Mouse (Mus musculus): Measurements from ENCODE around the gene Slc25a30. TPM values are rescaled to one million over a fixed set of nuclear protein-coding genes. Genes with fewer than 3 reads are reported as not detected.
"Not testable (repeated sequence)": the region's sequence is repeated elsewhere in the genome, so short reads cannot be mapped to it uniquely, and the experiment has no call there.

Slc25a30 gene
- polyA plus RNA-seq, 1 experiment from 2014 or later, result 36.9 TPM

DNA sequence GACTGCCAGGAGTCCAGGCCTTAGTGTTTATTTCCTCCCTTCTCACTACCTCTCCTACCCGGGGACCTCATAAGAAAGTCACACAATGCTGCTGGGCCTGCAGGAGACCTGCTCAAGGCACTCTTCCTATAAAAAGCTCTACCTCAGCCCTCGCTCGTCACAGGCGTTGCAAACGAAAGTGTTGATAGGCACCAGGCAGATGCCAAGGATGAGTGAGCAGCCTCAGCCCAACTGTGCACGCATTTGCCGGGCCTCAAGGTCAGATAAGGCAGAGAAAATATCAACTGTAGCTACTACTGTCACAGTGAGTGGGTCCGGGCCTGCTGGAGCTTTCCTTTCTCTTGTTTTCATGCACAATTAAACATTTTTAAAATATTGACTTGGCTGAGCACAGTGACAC lies 13.4 kb downstream of the Slc25a30 start:
- in situ Hi-C loops (cut with MboI; ENCODE audit: low pct_unique_long_range_greater_than_20kb), result loop anchor here (10.0 kb wide), 1 partner anchor 51 kb away; no protein-coding TSS in a partner anchor
- no peaks in the 10 kb centered on the region for H3K27me3 ChIP-seq
- no peak for TF ChIP-seq CTCF (IDR thresholded peaks at IDR 0.05)
- ChIA-PET POLR2A (interaction anchor here (1.0 kb wide), 2 partner anchors 13 to 16 kb away, joined by 3 to 4 read pairs; no protein-coding TSS in a partner anchor), CTCF (interaction anchor here (1.6 to 1.9 kb wide), 2 partner anchors 55 to 56 kb away, joined by 6 read pairs; no protein-coding TSS in a partner anchor)
- DNase-seq (ENCODE audit: low read depth, low spot score), result no peak
- no peak for ATAC-seq

DNA sequence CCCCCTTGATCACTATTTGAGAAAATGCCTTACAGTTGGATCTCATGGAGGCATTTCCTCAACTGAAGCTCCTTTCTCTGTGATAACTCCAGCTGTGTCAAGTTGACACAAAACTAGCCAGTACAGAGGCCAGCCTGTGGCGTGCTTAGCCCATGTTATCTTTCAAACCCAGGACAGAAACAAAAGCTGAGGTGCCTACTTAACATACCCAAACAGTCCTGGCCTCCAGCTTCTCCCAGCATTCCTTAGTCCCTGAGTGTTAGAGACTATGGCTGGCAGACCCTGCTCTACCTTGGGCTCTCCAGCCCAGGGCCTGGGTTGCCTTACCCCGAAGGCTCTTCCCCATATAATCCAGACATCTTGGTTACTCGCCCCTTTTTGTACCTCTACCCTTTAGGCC lies 14.4 kb downstream of the Slc25a30 start:
- H3K27me3 ChIP-seq; ATAC-seq; DNase-seq (ENCODE audit: low read depth, low spot score): not testable (repeated sequence)
- in situ Hi-C loops (cut with MboI; ENCODE audit: low pct_unique_long_range_greater_than_20kb), result loop anchor here (10.0 kb wide), 1 partner anchor 52 kb away; no protein-coding TSS in a partner anchor
- ChIA-PET CTCF (interaction anchor here (1.9 kb wide), 1 partner anchor 56 kb away, joined by 6 read pairs; no protein-coding TSS in a partner anchor), POLR2A (interaction anchor here (0.8 kb wide), 1 partner anchor 10 kb away, joined by 3 read pairs; no protein-coding TSS in a partner anchor)

DNA sequence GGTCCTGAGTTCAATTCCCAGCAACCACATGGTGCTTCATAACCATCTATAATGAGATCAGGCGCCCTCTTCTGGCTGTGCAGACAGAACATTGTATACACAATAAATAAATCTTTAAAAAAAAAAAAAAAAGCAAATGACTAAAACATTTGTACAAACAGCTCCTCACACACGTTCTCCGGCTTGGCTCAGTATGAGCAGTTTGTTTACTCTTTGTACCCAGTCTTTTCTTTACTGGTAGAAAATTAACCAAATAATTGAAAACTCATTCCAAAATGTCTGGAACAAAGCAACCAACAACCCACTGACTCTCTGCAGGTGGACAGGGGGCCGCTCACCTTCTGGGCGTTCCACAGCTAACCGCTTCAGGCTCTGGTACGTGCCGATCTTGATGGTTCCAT lies 15.7 kb downstream of the Slc25a30 start:
- POLR2A ChIA-PET, result no interaction called here

DNA sequence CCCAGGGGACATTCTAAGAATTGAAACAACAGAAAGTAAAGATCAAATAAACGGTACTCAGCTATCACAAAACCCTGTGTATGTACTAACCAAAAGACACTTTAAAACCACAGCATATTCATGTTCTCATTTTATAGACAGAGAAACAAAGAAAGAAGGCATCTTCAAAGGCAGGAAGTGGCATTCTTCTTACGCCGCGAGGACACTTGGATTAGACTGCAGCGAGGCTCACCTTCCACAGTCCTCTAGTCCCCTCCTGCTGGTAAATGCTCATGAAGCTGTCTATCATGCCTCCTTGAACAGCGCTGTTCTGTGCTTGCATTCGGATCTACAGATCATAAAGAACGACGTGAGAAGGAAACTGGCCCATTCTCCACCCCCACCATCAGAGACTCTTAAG lies 17.5 kb downstream of the Slc25a30 start:
- DNase-seq (ENCODE audit: low read depth, low spot score) (no peak), ATAC-seq (no peak)
- in situ Hi-C loops (cut with MboI; ENCODE audit: low pct_unique_long_range_greater_than_20kb), result loop anchor here (10.0 kb wide), 1 partner anchor 575 kb away; no protein-coding TSS in a partner anchor
- TF ChIP-seq CTCF (IDR thresholded peaks at IDR 0.05), result no peak
- CTCF ChIA-PET, result interaction anchor here (1.2 to 2.6 kb wide), 5 partner anchors 9 to 61 kb away, joined by 3 to 14 read pairs (median 6); no protein-coding TSS in a partner anchor
- POLR2A ChIA-PET, result no interaction called here
- no peaks in the 10 kb centered on the region for H3K27me3 ChIP-seq

More for the DNA sequence above, 15.7 kb downstream of the Slc25a30 start:
- TF ChIP-seq CTCF (IDR thresholded peaks at IDR 0.05), result peak; percentile 44
- in situ Hi-C loops (cut with MboI; ENCODE audit: low pct_unique_long_range_greater_than_20kb), result loop anchor here (10.0 kb wide), 1 partner anchor 54 kb away; no protein-coding TSS in a partner anchor
- DNase-seq (ENCODE audit: low read depth, low spot score), result no peak
- no peaks in the 10 kb centered on the region for H3K27me3 ChIP-seq
- no peak for ATAC-seq
- CTCF ChIA-PET, result interaction anchor here (1.3 kb wide), 1 partner anchor 13 kb away, joined by 3 read pairs; no protein-coding TSS in a partner anchor

DNA sequence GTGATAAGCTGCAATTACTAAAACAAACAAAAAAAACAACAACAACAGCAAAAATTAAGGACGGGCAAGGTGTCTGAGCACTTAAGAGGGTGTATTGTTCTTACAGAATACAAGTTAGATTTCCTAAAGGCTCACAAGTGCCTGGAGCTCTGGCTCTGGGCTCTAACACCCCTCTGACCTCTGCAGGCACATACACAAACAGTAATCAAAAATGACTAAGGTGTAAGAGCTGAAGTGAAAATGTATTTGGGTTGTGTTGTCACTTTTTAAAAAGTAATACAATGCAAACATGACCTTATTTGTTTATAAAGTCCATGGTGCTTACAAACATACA lies 18.6 kb downstream of the Slc25a30 start:
- DNase-seq (ENCODE audit: low read depth, low spot score) (no peak), ATAC-seq (no peak)
- TF ChIP-seq CTCF (IDR thresholded peaks at IDR 0.05), result peak; percentile 39
- H3K27me3 ChIP-seq, result no peaks in the 10 kb centered on the region
- ChIA-PET POLR2A (interaction anchor here (1.0 kb wide), 1 partner anchor 19 kb away, joined by 3 read pairs; the partner anchor contains the start of gene Slc25a30), CTCF (interaction anchor here (0.6 to 2.6 kb wide), 18 partner anchors 10 to 118 kb away, joined by 3 to 14 read pairs (median 4); no protein-coding TSS in a partner anchor)
- in situ Hi-C loops (cut with MboI; ENCODE audit: low pct_unique_long_range_greater_than_20kb), result loop anchor here (10.0 kb wide), 1 partner anchor 573 kb away; no protein-coding TSS in a partner anchor

DNA sequence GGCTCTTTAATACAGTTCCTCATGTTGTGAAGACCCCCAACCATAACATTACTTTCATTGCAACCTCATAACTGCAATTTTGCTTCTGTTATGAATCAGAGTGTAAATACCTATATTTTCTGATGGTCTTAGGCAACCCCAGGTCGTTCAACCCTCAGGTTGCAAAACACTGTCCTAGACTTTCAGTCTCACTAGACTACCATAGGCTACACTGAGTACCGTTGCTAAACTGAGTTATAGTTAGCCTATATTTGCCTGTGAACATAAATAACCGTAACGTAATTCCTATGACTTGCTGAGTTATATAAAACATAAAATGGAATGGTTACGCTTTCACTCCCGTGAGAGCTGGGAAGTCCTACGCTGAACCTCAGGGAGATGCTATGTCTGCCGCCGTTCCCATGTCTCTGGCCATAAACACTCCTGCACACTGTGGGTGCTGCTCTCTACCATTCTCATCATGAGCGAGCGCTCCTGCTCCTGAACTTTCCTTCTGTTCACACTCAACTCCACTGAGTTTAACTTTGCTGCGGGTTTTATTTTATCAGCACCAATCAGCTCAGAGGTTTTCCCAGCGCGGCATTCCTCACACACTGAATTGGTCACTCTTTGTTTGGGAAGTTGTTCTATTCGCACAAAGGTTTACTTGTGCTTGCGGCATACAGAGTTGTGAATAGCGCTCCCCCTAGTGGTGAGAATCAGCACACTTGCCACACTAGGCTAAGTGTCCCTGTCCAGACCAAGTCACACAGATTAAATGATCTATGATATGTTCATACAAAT lies 19.2 kb downstream of the Slc25a30 start:
- peak; percentile 80 for TF ChIP-seq CTCF (IDR thresholded peaks at IDR 0.05)
- in situ Hi-C loops (cut with MboI; ENCODE audit: low pct_unique_long_range_greater_than_20kb), result loop anchor here (10.0 kb wide), 1 partner anchor 573 kb away; no protein-coding TSS in a partner anchor
- DNase-seq (ENCODE audit: low read depth, low spot score) (no peak), ATAC-seq (peak; percentile 62)
- ChIA-PET POLR2A (interaction anchor here (1.0 kb wide), 1 partner anchor 19 kb away, joined by 3 read pairs; the partner anchor contains the start of gene Slc25a30), CTCF (interaction anchor here (0.6 to 2.6 kb wide), 20 partner anchors 9 to 118 kb away, joined by 3 to 14 read pairs (median 4); no protein-coding TSS in a partner anchor)
- no peaks in the 10 kb centered on the region for H3K27me3 ChIP-seq

DNA sequence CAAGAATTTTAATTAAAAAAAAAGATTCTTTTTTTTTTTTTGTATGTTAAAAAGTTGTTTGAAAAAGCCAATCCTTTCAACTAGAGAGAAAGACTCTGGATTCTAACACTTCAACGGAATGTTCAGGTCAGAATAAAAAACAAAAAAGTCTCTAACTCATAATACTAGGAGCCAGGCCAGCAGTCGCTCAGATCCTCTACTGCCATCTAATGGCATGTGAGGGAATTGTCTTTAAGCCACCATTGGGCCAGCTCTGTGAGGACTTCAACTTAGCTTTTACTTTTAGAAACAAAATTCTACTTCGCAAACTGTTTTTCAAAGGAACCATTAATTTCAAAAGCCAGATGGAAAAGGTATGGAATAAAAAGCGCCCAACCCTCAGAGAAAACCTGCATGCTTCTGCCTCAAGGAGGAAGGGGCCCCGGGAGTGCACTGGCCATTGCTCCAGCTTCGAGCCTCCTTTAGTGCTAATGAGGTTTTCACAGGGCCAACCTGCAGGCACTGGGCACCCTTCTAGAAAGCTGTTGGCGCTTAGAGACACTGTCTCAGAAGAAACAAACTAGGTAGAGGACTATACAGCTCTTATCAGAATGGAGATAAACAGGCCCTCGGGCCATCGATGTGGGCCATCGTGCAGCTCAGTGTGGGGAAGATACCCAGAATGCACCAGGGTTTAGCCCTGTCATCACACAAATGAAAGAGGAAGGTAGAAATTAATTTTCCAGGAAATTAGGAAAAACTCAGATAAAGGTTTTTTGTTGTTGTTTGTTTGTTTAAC lies 25.6 kb downstream of the Slc25a30 start:
- in situ Hi-C loops (cut with MboI; ENCODE audit: low pct_unique_long_range_greater_than_20kb), result loop anchor here (10.0 kb wide), 1 partner anchor 566 kb away; no protein-coding TSS in a partner anchor
- ChIA-PET POLR2A (no interaction called here), CTCF (interaction anchor here (0.8 to 1.3 kb wide), 4 partner anchors 14 to 81 kb away, joined by 3 to 4 read pairs (median 3); no protein-coding TSS in a partner anchor)
- no peak for TF ChIP-seq CTCF (IDR thresholded peaks at IDR 0.05)
- no peaks in the 10 kb centered on the region for H3K27me3 ChIP-seq
- ATAC-seq (peak; percentile 51), DNase-seq (ENCODE audit: low read depth, low spot score) (no peak)

DNA sequence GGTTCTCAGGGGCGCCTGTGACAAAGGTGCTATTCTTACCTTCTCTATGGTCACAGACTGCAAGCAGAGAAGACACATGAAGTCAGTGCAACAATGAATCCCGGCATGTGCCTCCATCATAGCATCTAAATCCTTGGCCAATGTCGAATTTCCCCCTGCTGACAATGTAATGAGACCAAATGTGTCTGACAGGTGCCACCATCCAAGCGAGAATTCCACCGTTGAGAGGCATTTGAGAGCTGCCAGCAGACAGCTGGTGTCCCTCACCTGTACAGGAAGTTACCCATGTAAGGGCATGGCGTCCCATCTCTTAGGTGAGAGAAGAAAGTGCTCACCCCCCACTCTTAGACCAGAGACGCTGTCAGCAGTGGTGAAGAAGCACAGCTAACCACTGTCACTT lies 28.4 kb downstream of the Slc25a30 start:
- no peak for TF ChIP-seq CTCF (IDR thresholded peaks at IDR 0.05)
- H3K27me3 ChIP-seq, result no peaks in the 10 kb centered on the region
- ChIA-PET CTCF (interaction anchor here (1.2 to 1.5 kb wide), 3 partner anchors 10 to 37 kb away, joined by 3 to 4 read pairs (median 3); no protein-coding TSS in a partner anchor), POLR2A (interaction anchor here (1.5 kb wide), 1 partner anchor 15 kb away, joined by 4 read pairs; no protein-coding TSS in a partner anchor)
- DNase-seq (ENCODE audit: low read depth, low spot score) (no peak), ATAC-seq (no peak)
- in situ Hi-C loops (cut with MboI; ENCODE audit: low pct_unique_long_range_greater_than_20kb), result no loop called here

DNA sequence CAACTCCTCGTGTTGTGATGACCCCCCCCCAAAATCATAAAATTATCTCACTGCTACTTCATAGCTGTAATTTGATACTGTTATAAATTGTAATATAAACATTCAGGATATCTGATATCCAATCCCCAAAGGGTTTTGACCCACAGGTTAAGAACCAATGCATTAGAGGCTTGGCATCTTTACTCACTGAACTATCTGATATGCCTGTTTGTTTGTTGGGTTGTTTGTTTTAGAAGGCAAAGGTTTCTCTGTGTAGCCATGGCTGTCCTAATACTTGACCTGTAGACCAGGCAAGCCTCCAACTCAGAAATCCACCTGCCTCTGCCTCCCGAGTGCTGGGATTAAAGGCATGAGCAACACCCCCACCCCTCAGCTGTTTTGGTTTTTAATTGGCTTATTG lies 29.0 kb downstream of the Slc25a30 start:
- CTCF ChIA-PET, result interaction anchor here (1.4 to 1.5 kb wide), 2 partner anchors 10 to 13 kb away, joined by 3 to 4 read pairs; no protein-coding TSS in a partner anchor
- no peak for DNase-seq (ENCODE audit: low read depth, low spot score)
- POLR2A ChIA-PET, result interaction anchor here (1.5 kb wide), 1 partner anchor 16 kb away, joined by 4 read pairs; no protein-coding TSS in a partner anchor
- in situ Hi-C loops (cut with MboI; ENCODE audit: low pct_unique_long_range_greater_than_20kb), result no loop called here
- no peak for ATAC-seq
- no peak for TF ChIP-seq CTCF (IDR thresholded peaks at IDR 0.05)
- H3K27me3 ChIP-seq, result no peaks in the 10 kb centered on the region

Measured in Patski (cell line).